In genomic region chr6:13870919-13871624, GRCm38 (mm10) we compare ENCODE assay signal across 8 mouse cellular contexts. TPM values are rescaled to one million over a fixed set of nuclear protein-coding genes. Genes with fewer than 3 reads are reported as not detected.
A peak's percentile ranks its signal among the peaks of the same experiment; 100 is the strongest.
DNase-seq lines count a peak whose midpoint lies in the region; ATAC-seq lines count a peak whose summit lies in the region.

TSS of gene 2610001J05Rik (minus strand) at chr6:13871518.

- peak; percentile 89 for DNase-seq in T-cell, adult 2 months (ENCODE audit: low spot score)
- peak; percentile 90 to 93 for DNase-seq in cerebellum, postnatal 36 days
- DNase-seq in frontal cortex, postnatal 36 days (ENCODE audit: low spot score in 2 of 2): peak; percentile 91 to 94
- DNase-seq in left cerebral cortex, adult 11 months (ENCODE audit: low spot score): peak; percentile 88
- peak; percentile 91 to 92 for DNase-seq in lung, postnatal 4 days
- DNase-seq in retina, postnatal 7 days (ENCODE audit: low read depth, low spot score): peak; percentile 74
- DNase-seq in urinary bladder, adult 2 months (ENCODE audit: low spot score): peak; percentile 64

- peak within 1 kb of the TSS; percentile 64 for H3K9ac ChIP-seq in hindbrain, embryonic 15.5 days

- H3K27ac ChIP-seq in hindbrain, embryonic 15.5 days (replicated peaks): peak within 1 kb of the TSS; percentile 77

- peaks cover 14% of the 10 kb centered on the region for H3K4me1 ChIP-seq in hindbrain, embryonic 15.5 days (replicated peaks)

- H3K9me3 ChIP-seq in hindbrain, embryonic 15.5 days: no peaks in the 10 kb centered on the region

- no peaks in the 10 kb centered on the region for H3K36me3 ChIP-seq in hindbrain, embryonic 15.5 days

- ATAC-seq in hindbrain, embryonic 15.5 days (ENCODE audit: low FRiP score, low read depth): peak; percentile 99

- WGBS in hindbrain, embryonic 15.5 days: 1% methylated on average over 19 of the region's 19 CpGs

- peak within 1 kb of the TSS; percentile 60 for H3K4me3 ChIP-seq in hindbrain, embryonic 15.5 days

- H3K4me2 ChIP-seq in hindbrain, embryonic 15.5 days: peak within 1 kb of the TSS; percentile 60

- no peaks in the 10 kb centered on the region for H3K27me3 ChIP-seq in hindbrain, embryonic 15.5 days

RNA-seq across cellular contexts. Expression of gene 2610001J05Rik, which starts in this region (rescaled TPM):
- polyA plus RNA-seq in hindbrain, embryonic 15.5 days (2015; fragmentation: Nextera tagmentation; extraction: Ambion mirVana): 91.2 and 100 TPM in 2 replicates
- polyA plus RNA-seq in urinary bladder, adult 2 months (2012; rRNA removed): 111 and 138 TPM in 2 replicates

Comparison
In these comparisons a context has a peak if more than half of its experiments do, and no peak if none do; other contexts are left out.
1. Peak in every context shown above with its lines: DNase-seq, ATAC-seq, H3K4me3 ChIP-seq and H3K27ac ChIP-seq.